Mouse (Mus musculus) layer of hippocampus, postnatal 25 days (tissue): ENCODE measurements around the gene Sesn1. TPM values are rescaled to one million over a fixed set of nuclear protein-coding genes. Genes with fewer than 3 reads are reported as not detected.
"Not testable (repeated sequence)": the region's sequence is repeated elsewhere in the genome, so short reads cannot be mapped to it uniquely, and the experiment has no call there.

ENCODE experiments used
- DNase-seq, 2 experiments: peaks; one replicate each; pipeline ENCODE4 v3.0.0; 2022; ENCODE audit warnings: mixed read lengths in 2 of 2, low spot score in 1 of 2; ENCODE audit errors: extremely low spot score in 1 of 2
- total RNA-seq, 2 experiments: library from RNA; stranded (reverse); gene quantifications; 2 replicates each; pipeline ENCODE4 v1.2.3; 2021

The Sesn1 gene
- total RNA-seq, 2 experiments from 2014 or later = 45.4 to 51.1 TPM

DNA sequence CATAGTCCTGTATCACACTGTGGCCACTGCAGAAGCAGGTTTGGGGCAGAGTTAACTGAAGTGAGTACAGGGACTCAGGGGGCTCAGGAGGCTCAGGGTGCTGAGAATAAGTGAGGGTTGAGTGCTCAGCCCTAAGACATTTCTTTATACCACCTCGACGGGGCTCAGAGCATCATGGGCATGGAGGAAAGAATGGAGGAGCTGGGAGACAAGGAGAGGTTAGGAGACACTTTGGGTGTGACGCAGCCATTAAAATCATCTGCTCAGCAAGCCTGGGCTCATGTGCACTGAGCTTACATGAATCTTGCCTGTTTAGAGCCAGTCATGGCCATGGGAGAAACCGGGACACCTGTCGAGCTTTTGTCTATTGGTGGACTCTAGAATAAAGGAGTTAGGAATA lies 10.7 kb downstream of the Sesn1 start:
- DNase-seq = no peak

DNA sequence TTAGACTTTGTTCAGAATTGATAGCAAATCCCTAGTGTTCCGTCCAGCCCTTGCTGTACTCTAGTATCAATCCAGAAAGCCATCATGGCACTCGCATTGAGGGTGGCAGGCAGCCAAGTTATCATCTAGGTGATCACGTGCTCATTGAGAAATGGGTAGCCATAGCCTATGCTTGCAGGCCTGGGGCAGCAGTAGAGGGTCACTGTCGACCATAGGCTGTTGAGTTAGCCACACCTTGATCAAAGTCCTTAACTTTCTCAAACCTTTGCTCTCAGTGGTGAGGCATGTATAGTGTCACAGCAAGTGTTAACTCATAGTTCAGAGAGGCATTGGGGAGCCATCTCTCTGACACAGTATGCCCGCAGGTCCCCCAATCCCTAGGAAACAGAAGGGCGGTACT lies 11.4 kb downstream of the Sesn1 start:
- no peak for DNase-seq

DNA sequence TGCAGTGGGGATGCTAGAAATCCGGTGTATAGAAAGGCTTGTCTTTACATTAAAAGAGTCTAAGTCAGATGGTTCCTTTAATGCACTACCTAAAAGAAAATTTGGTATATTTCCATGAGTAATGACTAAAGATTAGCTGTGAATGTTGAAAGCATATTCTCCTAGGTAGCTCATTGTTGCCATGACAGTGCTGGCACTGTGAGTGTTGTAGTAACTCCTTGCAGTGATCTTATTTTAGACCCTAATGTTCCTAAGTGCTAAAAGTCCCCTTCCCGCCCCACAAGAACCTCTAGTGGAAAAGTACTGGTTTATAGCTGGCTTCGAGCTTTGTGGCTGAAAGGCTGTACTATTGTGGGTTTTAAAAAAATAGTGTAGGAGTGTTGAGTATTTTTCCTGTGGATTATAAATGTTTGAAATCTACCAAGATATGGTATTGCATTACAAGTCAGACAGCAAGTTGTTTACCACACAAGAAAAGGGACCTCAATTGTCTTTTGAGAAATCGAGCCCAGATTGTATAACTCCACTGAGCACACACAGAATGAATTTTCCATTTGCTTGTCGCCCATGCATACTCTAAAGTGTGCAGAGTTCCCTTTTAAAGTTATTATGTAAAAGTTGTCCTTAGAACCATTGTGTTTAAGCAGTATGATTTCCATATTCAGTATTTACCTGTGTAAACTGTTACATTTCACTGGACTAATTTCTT lies 13.0 kb downstream of the Sesn1 start:
- no peak for DNase-seq

DNA sequence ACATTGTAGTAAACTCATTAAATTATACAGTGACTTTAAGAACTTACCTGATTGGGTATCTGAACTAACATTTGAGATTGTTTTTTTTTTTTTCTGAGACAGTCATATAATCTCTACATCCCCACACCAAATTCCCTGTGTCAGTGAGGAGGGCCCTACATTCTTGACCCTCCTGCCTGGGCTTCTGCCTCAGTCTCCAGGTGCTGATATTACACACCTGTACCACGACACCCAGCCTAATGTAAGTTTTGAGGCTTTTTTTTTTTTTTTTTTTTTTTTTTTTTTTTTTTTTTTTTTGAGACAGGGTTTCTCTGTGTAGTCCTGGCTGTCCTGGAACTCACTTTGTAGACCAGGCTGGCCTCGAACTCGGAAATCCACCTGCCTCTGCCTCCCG lies 13.5 kb downstream of the Sesn1 start:
- not testable (repeated sequence) for DNase-seq

DNA sequence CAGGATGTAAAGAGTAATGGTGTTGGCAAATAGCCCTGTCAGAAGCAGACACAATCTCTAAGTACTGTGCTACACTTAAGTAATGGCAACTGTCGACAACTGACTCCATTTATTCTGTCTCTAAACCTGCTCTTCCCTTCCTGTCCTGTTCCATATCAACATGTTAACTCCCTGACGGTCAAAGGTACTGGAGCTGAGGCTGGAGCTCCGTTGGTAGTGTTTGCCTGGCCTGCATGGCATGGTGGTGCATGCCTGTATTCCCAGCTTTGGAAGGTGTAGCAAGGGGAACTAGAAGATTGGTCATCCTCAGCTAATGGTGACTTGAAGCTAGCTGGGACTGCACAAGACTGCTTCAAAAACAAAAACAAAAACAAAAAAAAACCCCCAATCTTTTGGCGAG lies 14.2 kb downstream of the Sesn1 start:
- DNase-seq = no peak

DNA sequence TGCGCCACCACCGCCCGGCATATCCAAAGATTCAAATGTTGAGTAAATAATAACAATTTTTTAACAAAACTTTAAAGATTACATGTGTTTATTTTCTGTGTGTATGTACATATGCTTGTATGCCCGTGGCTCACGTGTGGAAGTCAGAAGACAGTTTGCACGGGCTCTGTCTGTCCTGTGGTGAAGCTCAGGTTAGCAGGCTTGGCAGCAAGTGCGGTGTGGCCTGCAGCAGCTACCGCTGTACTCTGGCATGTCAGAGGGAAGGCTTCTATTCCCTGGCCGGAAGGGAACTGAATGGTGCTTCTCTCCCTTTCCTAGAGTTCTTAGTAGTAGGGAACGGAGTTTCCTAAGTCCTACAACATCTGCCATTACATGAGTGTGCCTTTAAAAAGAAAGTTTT lies 15.3 kb downstream of the Sesn1 start:
- DNase-seq = no peak

DNA sequence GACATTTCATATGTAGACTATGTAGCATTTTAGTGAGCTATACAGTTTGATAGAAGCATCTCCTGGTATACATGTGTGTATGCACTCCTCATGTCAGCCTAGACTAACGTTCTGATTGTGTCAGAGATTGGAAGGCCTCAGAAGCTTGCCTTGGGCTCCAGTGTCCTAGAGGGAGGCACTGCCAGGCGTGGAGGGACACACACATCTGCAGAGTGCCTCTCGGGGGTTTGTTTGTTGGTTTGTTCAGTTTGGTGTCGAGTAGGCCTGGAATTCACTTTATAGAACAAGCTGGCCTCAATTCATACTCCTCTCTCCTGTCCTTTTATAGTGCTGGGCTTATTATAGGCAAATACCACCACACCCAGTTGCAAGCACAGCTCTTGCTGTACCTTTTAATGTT lies 16.3 kb downstream of the Sesn1 start:
- no peak for DNase-seq

DNA sequence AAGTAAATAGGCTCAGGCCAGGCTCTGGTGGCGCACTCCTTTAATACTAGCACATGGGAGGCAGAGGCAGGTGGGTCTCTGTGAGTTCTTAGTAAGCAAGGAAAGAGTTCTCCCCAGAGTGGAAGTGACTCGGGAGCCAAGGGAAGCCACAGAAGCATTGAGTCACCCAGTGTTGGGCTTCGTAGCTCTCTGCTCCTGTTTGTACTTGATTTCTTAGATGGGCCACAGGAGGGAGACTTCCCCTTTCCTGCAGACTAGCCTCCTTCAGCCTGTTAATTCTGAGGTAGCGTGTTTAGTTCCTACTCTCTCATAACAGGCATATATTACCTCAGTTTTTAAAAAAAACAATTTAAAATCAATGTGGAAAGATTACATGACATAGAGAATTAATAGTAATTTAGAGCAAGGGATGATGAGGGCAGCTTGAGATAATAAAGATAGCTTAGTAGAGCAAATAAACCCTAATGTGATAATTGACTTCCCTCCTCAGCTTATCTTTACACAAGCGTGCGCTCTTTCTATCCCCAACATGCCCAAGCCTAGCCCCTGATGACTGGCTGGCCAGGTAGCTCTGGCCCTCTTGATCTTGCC lies 16.9 kb downstream of the Sesn1 start:
- no peak for DNase-seq

DNA sequence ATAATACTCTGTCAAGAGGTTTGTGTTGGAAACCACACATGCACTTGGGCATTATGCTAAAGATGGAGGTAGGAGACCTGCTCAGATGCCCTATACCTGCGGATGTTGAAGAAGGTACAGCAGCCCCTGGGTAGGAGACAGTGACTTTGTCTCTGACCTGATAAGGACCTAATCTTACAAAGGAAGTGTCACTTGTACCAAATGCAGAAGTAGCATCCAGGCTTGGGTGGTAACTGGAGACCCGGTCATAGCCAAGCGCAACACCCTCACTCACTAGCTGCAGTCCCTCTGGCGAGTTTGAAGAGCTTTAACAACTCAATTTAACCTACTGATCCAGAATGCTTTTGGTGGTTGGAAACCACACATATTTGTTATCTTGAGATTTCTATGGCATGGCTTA lies 18.0 kb downstream of the Sesn1 start:
- DNase-seq = no peak

DNA sequence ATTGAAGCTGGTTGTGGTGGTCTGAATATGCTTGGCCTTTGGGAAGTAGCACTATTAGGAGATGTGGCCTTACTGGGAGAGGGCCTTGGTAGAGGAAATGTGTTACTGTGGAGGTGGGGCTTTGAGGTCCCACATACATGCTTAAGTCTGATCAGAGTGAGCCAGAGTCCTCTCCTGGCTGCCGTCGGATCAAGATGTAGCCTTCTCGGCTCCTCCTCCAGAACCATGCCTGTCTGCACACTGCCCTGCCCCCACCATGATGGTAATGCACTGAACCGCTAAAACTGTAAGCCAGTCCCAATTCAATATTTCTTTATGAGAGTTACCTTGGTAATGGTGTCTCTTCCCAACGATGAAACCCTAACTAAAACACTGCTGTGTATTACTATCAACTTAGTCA lies 19.5 kb downstream of the Sesn1 start:
- DNase-seq = no peak

DNA sequence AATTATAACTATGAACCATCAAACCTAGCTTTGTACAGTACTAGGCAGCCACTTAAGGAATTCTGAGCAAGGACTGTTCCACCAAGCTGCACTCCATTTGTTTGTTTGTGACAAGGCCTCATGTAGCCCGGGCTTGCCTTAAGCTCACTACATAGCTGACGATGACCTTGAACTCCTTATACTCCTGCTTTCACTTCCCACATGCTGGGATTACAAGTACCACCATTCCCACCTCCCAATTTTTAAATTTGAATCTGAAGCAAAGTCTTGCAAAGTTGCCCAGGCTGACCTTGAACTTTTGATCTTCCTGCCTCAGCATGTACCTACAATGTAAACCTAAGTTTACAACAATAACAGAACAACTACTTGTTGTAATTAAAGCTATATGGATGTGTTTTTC lies 20.2 kb downstream of the Sesn1 start:
- no peak for DNase-seq

DNA sequence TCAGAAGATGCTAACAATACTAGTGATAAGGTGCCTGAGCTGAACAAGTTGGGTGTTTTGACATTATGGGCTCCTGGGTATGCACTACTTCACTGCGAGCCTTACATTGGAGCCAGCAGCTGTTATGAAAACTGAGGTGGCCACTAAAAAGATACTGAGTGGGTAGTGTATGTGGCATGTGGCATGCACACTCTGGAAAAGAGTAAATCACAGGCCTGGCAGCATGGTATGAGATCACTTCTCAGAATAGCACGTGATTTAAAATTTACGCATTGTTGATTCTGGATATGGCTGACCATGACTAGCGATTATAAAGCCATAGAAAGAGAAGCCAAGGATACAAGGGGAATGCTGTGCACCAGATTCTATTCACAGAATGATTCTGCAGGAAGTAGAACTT lies 20.7 kb downstream of the Sesn1 start:
- no peak for DNase-seq

DNA sequence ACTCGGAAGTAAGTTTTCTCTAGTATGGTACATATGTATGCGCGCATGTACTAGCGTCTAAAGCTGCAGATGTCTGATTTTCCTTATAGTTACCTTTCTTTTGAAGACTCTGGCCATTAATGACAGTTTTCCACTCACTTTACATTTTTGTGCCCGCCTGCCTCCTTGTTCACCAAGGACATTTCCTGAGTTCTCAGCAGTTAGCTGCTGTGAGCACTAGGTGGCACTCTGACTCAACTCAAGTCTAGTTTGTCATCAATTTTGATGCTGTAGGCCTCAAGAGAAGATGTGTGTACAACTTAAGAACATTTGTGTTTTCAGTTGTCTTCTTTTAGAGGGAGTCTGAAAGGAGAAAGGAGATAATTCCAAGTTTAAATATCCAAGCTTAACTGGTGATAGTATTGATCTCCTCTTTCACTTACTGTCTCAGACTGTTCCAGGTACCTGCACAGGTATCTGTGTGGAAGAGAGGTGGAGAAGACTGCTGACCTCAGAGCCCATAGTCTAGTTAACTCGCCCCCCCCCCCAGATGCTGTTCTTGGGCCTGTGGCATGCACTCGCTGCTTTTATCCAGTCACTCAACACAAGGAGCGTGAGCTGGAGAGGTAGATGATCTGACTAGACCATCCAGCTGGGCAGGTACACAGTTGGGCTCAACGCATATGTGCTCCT lies 21.3 kb downstream of the Sesn1 start:
- peak; percentile 41 to 70 for DNase-seq

DNA sequence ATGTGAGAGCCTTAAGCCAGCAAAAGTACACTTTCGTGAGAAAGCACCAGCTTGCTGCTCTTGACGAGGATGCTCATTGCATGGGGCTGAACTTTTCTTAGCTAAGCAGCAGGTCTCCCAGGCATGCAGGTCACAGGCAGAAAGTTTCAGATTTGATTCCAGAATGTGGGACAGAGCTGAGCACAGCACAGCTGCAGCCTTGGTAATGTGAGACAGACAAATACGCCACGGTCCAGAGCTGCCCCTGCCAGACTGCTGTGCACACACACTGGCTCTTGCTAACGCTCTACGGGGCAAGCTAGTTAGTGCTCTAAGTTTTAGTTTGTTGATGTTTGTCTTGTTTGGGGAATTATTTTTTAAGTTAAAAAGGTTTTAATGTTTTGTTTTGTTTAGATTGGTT lies 22.5 kb downstream of the Sesn1 start:
- no peak for DNase-seq

DNA sequence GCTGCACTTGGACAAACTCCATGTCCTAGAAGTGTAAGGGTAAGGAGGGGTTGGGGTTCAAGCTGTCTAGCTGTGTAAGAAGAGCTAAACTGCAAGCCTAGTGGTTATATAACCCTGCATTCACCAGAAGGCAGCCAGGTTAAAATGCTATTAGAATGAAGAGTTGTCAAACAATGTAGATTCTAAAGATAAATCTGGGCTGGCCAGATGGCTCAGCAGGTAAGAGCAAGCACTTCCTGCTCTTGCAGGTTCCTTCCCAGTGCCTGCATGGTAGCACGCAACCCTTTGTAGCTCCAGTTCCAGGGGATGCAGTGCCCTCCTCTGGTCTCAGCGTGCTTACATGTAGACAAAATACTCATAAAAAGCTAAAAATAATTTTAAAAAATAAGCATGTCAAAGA lies 24.4 kb downstream of the Sesn1 start:
- no peak for DNase-seq

DNA sequence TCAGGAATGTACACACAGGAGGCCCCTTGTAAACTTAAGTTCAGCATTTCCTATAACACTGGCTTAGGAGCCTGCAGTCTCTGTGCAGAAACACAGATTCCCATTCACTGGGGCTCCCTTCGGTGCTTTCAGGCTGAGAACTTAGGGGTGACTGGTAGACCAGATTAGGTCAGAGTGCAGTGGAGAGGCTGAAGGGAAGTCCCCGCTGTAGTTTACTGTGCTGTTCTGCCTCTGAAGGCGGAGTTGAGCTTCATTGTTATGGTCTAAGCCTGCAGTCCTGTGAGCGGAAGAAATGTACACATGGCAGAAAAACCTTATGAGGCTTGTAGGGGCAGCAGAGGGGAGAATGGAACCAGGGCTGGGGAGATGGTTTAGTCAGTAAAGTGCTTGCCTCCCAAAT lies 29.2 kb downstream of the Sesn1 start:
- no peak for DNase-seq

DNA sequence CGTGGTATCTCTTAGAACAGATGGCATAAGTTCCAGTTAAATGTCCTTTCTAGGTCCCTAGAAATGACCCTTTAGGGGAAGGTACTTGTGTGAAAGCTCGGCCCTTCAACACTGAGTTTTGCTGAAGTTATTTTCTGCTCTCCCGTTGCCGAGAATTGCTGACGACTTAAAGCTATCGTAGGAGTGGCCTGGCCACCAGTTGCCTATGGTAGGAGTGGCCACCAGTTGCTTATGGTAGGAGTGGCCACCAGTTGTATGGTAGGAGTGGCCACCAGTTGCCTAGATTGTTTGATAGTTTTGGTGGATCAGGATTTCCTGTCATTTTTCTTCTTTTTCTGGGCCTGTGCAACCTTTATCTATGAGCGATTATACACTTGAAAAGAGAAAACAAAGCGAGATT lies 38.0 kb downstream of the Sesn1 start:
- no peak for DNase-seq

DNA sequence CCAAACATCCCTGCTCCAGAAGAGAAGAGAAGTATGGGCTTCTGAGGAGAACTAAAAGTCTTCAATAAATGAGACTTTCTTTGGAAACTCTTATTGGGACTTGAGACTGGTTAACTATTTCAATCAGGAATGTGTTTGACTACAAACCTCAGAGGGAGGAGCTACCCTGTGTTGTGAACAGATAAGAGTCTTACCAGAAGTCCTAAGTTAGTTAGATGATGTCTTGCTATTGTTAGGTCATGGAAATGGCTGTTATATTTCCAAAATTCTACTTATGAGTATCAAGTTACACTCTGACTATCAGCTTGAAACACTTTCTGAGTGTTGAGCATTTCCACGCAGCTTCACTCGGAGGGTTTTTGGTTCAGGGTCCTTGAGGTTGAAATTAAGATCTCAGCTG lies 39.0 kb downstream of the Sesn1 start:
- DNase-seq = no peak

DNA sequence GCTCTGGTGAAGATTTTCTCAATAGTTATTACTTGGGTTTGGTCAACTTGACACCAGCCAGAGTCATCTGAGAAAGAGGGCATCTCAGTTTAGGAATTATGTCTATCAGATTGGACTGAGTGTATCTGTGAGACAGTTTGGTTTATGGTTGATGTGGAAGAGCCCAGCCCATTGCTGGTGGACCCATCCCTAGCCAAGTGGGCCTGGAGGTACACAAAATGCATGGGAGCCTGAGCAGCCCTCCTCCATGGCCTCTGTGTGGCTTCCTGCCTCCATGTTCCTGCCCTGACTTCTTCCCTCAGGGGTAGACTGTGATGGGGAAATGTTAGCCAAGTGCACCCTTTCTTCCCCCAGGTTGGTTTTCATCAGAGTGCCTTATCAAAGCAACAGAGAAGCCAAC lies 50.1 kb downstream of the Sesn1 start:
- no peak for DNase-seq

DNA sequence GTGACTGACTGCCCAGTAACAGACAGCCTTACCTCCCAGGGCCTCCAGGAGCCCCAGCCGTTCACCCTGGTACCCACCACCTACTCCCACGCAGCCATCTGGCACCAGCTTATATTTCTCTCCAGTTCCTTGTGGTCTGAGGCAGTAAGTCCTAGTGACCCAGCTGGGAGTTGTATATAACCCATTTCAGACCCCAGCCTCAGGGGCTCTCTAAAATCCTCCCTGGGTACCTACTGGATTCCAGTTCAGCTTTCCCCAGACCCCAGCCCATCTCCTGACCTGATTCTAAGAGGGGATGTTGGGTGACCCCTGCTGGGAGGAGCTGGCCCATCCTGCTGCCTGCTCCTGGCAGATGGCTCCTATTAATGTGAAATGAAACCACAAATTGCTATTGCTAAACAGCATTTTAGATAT lies 50.5 kb downstream of the Sesn1 start:
- DNase-seq = no peak

DNA sequence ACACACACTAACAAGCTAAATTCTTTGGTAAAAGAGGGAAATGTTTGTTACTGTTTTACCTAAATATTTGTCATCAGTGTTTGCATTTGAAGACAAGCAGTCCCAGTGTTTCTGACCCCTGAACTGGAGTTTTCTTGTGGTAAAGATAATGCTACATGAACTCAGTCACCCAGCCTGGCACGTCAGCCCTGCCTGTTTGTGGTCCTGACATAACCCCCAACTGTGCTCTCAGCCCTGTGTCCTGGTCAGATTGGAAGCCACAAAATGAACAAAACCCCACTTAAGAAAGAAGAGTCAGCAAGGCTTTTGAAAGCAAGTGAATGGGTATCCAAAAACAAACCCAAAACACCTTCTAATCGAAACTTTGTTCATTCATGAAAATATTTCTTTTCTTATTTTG lies 53.3 kb downstream of the Sesn1 start:
- no peak for DNase-seq
